Comparison of ENCODE assay signal across 15 mouse cellular contexts in the genomic region with DNA sequence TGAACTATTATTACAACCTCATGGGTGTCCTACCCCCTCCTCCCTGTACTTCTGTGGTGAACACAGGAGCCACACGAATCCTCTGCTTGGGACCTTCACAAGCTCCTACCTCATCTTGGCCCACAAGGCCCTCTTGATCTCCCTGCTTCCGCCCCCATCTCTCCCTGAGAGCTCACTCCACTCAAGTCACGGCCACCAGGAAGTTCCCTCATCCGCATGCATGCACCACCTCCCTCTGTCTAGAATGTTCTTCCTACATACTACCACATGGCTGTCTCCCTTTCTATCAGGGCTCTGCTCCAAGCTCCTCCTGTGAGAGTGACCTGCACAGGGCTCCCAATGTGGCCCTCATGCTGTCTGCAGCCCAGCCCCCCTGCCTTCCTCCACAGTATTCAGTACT. TPM values are rescaled to one million over a fixed set of nuclear protein-coding genes. Genes with fewer than 3 reads are reported as not detected.
DNase-seq lines count a peak whose midpoint lies in the region; ATAC-seq and TF ChIP-seq lines count a peak whose summit lies in the region.
"Had no signal": no experiment of that assay in that cellular context is flagged by ENCODE, and none has a peak within 500 bp of the region (broad histone marks: within the 10 kb centered on the region; RNA-seq: fewer than 3 reads in every experiment).

No protein-coding gene starts in this region.

- peak overlapping the region; percentile 48 for H3K27ac ChIP-seq in forebrain, embryonic 12.5 days
- no peak overlapping the region for H3K27ac ChIP-seq in forebrain, postnatal 0 days (ENCODE audit: low read depth, low read length)
- peak overlapping the region; percentile 48; the same call in 1 of the 2 replicates for H3K27ac ChIP-seq in kidney, embryonic 15.5 days
- peak overlapping the region; percentile 59 for H3K27ac ChIP-seq in limb, embryonic 10.5 days
- H3K27ac ChIP-seq: liver, embryonic 13.5 days had no signal

- H3K4me3 ChIP-seq in forebrain, embryonic 12.5 days (replicated peaks): no peak overlapping the region
- no peak overlapping the region for H3K4me3 ChIP-seq in forebrain, postnatal 0 days (ENCODE audit: low read depth, low read length)
- H3K4me3 ChIP-seq in kidney, embryonic 15.5 days (replicated peaks): no peak overlapping the region
- no peak overlapping the region for H3K4me3 ChIP-seq in limb, embryonic 10.5 days
- H3K4me3 ChIP-seq: liver, embryonic 13.5 days had no signal

- no peaks in the 10 kb centered on the region for H3K9me3 ChIP-seq in forebrain, embryonic 12.5 days
- no peaks in the 10 kb centered on the region for H3K9me3 ChIP-seq in forebrain, postnatal 0 days (ENCODE audit: low read length)
- no peaks in the 10 kb centered on the region for H3K9me3 ChIP-seq in kidney, embryonic 15.5 days (replicated peaks)
- no peaks in the 10 kb centered on the region for H3K9me3 ChIP-seq in limb, embryonic 10.5 days (replicated peaks)
- H3K9me3 ChIP-seq: liver, embryonic 13.5 days had no signal

- no peak overlapping the region; the same call in 1 of the 2 replicates for H3K9ac ChIP-seq in forebrain, embryonic 12.5 days
- no peak overlapping the region for H3K9ac ChIP-seq in forebrain, postnatal 0 days
- H3K9ac ChIP-seq in kidney, embryonic 15.5 days: no peak overlapping the region
- H3K9ac ChIP-seq: liver, embryonic 13.5 days had no signal

- no peak for TF ChIP-seq CTCF in forebrain, postnatal 0 days (IDR thresholded peaks at IDR 0.05; ENCODE audit: low read depth)

- peaks cover 25% of the 10 kb centered on the region for H3K36me3 ChIP-seq in forebrain, embryonic 12.5 days (replicated peaks)
- H3K36me3 ChIP-seq in forebrain, postnatal 0 days (ENCODE audit: insufficient read depth): no peaks in the 10 kb centered on the region
- H3K36me3 ChIP-seq in kidney, embryonic 15.5 days: 0 out of 2 replicates have a peak, but pooled peaks cover 3% of the 10 kb centered on the region
- peaks cover 21% of the 10 kb centered on the region; the same call in 1 of the 2 replicates for H3K36me3 ChIP-seq in limb, embryonic 10.5 days
- H3K36me3 ChIP-seq: liver, embryonic 13.5 days had no signal

- no peak overlapping the region for H3K4me2 ChIP-seq in forebrain, embryonic 12.5 days
- H3K4me2 ChIP-seq in forebrain, postnatal 0 days (ENCODE audit: low read depth): no peak overlapping the region
- H3K4me2 ChIP-seq in kidney, embryonic 15.5 days: no peak overlapping the region
- H3K4me2 ChIP-seq: liver, embryonic 13.5 days had no signal

- ATAC-seq in forebrain, embryonic 12.5 days (ENCODE audit: low FRiP score): no peak
- no peak for ATAC-seq in forebrain, postnatal 0 days
- no peak for ATAC-seq in kidney, embryonic 15.5 days (replicated peaks; ENCODE audit: low FRiP score)
- ATAC-seq in erythroblast, adult 5-6 weeks (replicated peaks; ENCODE audit: low FRiP score, poor library complexity, severe bottlenecking): no peak
- ATAC-seq: activated CD4-positive, CD25-positive, alpha-beta regulatory T cell, adult 4 months had no signal

- WGBS in forebrain, embryonic 12.5 days: 78% methylated on average over 4 of the region's 4 CpGs
- 64% methylated on average over 4 of the region's 4 CpGs for WGBS in forebrain, postnatal 0 days
- 46% methylated on average over 4 of the region's 4 CpGs for WGBS in kidney, embryonic 15.5 days
- 82% methylated on average over 4 of the region's 4 CpGs for WGBS in limb, embryonic 10.5 days

- no peak for DNase-seq in forebrain, postnatal 0 days
- DNase-seq in kidney, postnatal 14 days: no peak
- peak; percentile 19 for DNase-seq in NIH3T3 (ENCODE audit: low read depth)
- DNase-seq in limb, embryonic 10.5 days (ENCODE audit: low spot score): no peak
- DNase-seq in urinary bladder, adult 18-20 months (ENCODE audit: low spot score in 2 of 2): no peak
- DNase-seq: heart, adult 18-20 months; kidney, adult 9 months; layer of hippocampus, postnatal 36 days; liver, embryonic 13.5 days; right cerebral cortex, postnatal 25 days; thymus, postnatal 36 days had no signal

- H3K27me3 ChIP-seq in forebrain, embryonic 12.5 days: no peaks in the 10 kb centered on the region
- no peaks in the 10 kb centered on the region for H3K27me3 ChIP-seq in forebrain, postnatal 0 days (ENCODE audit: insufficient read depth, low read length)
- H3K27me3 ChIP-seq in kidney, embryonic 15.5 days: no peaks in the 10 kb centered on the region
- no peaks in the 10 kb centered on the region for H3K27me3 ChIP-seq in limb, embryonic 10.5 days (ENCODE audit: low read depth, poor library complexity, severe bottlenecking)
- H3K27me3 ChIP-seq: liver, embryonic 13.5 days had no signal

- peaks cover 61% of the 10 kb centered on the region for H3K4me1 ChIP-seq in forebrain, embryonic 12.5 days
- H3K4me1 ChIP-seq in forebrain, postnatal 0 days (ENCODE audit: insufficient read depth): peaks cover 15% of the 10 kb centered on the region
- peaks cover 80% of the 10 kb centered on the region for H3K4me1 ChIP-seq in kidney, embryonic 15.5 days
- peaks cover 55% of the 10 kb centered on the region for H3K4me1 ChIP-seq in limb, embryonic 10.5 days

RNA-seq across cellular contexts. Expression of a gene that starts 36.8 kb away (rescaled TPM):
- polyA plus RNA-seq in forebrain, embryonic 12.5 days (2016; fragmentation: Nextera tagmentation; extraction: Ambion mirVana): 26.1 and 31.1 TPM in 2 replicates
- 52.5 and 59.0 TPM in 2 replicates for total RNA-seq in forebrain, postnatal 0 days (2014; rRNA removed)
- 13.8 and 16.5 TPM in 2 replicates for polyA plus RNA-seq in forebrain, postnatal 0 days (2015; fragmentation: Nextera tagmentation; extraction: Ambion mirVana)
- polyA plus RNA-seq in kidney, embryonic 15.5 days (2015; fragmentation: Nextera tagmentation; extraction: Ambion mirVana): 20.3 and 20.7 TPM in 2 replicates
- 13.2 and 17.1 TPM in 2 replicates for polyA plus RNA-seq in limb, embryonic 10.5 days (2016; fragmentation: Nextera tagmentation; extraction: Ambion mirVana)
- total RNA-seq in erythroblast, adult 5-6 weeks (2015; ENCODE audit: low replicate concordance): 1.5 and 7.3 TPM in 2 replicates
- 2.6 and 4.5 TPM in 2 replicates for total RNA-seq in erythroblast, adult 5-6 weeks (2017; ENCODE audit: low replicate concordance)
- polyA plus RNA-seq: activated CD4-positive, CD25-positive, alpha-beta regulatory T cell, adult 4 months had no signal
